Mouse (Mus musculus) erythroblast, embryonic 14.5 days (primary cell): Measurements from ENCODE around the gene Arhgap18.

Experiments used
- GATA1 ChIP-seq: IDR thresholded peaks from 2 replicates; pipeline ENCODE4 v1.6.1; 2012; ENCODE audit warnings: low read length, inconsistent platforms, mixed read lengths
- TAL1 ChIP-seq: IDR thresholded peaks from 3 replicates; pipeline ENCODE4 v1.6.1; 2012; ENCODE audit warnings: low read length, inconsistent platforms, mixed read lengths

- TF ChIP-seq GATA1 (no peak), TAL1 (no peak)
These were observed 197.2 kb downstream of the Arhgap18 start for GRCm38 (mm10) chr10:26950448-26950847.
